Mouse (Mus musculus) kidney, adult 11 months (tissue): ENCODE measurements at regions not wholly inside any gene's neighbourhood (a gene's known extent, or its start where the extent isn't known, plus 50 kb on each side); places are given as distances from the start of the nearest gene placed in this dataset.

ENCODE experiments used
- DNase-seq: peaks from one replicate; pipeline ENCODE4 v3.0.0; 2022

GRCm38 (mm10) chr3:35235772-35236171 lies 518.1 kb upstream of the Atp11b start:
- no peak for DNase-seq

GRCm38 (mm10) chr3:35237342-35237741 lies 516.6 kb upstream of the Atp11b start:
- no peak for DNase-seq

- no peak for DNase-seq
Observed at GRCm38 (mm10) chr3:35242349-35242748, 511.6 kb upstream of the Atp11b start.

DNA sequence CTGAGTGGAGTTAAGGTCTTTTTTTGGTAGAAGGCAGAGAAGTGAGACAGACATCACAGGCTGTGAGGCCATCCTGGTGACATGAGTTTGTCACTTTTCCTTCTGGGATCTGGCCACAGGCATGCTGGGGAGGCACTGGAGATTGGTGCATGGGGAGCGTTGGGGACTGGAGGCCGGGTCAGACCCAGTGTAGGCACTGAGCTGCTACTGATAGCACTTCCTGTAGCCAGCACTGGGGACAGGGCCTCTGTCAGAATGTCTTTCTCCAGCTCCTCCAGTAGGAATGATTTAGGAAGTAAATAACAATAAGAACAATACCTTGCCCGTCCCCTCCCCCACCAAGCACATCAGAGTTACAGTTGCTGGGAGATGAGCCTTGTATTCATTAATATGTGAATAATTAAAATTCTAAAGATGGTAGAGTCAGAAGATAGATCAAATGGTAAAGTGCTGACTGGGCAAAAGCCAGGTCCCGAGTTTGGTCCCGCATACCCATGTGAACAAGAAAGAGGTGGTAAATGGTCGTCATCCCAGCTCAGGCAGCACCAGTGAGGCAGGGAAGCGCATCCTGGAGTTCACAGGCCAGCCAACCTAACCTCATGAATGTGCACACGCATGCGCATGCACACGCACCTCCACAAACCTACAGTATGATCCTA lies 510.9 kb upstream of the Atp11b start:
- no peak for DNase-seq

GRCm38 (mm10) chr3:35245003-35245402 lies 508.9 kb upstream of the Atp11b start:
- no peak for DNase-seq

DNA sequence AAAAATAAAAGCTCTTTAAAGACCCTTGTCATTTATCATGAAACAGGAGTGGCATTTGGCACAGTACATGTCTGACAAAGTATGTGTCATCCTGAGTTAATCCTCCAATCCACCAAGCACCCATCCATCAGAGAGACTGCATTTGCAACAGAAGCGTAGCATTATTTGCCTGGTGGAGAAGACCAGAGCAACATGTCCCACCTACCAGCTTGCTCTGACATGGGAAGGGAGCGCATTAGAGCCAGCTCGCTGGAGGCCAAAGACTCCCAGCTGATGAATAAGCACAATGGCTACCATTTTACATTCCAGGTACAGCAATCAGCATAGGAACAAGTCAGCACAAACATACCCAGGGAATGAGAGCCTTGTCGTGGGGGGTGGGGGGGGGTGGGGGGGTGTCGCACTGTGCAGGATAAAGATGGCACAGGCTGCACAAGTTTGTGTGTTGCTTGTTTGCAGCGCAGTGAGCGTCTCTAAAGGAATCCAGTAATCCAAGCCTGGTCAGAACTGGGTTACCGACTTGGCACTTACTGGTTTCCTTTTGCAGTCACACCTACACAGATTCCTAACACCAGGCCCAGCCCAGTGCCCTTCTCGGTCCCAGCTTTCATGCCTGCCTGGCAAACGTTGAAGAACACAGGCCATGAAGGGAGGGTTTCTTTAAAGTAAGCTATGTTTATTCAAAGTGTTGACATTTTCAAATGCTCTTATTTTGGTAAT lies 507.8 kb upstream of the Atp11b start:
- no peak for DNase-seq

- no peak for DNase-seq
Observed at GRCm38 (mm10) chr3:35249160-35249559, 504.7 kb upstream of the Atp11b start.

DNA sequence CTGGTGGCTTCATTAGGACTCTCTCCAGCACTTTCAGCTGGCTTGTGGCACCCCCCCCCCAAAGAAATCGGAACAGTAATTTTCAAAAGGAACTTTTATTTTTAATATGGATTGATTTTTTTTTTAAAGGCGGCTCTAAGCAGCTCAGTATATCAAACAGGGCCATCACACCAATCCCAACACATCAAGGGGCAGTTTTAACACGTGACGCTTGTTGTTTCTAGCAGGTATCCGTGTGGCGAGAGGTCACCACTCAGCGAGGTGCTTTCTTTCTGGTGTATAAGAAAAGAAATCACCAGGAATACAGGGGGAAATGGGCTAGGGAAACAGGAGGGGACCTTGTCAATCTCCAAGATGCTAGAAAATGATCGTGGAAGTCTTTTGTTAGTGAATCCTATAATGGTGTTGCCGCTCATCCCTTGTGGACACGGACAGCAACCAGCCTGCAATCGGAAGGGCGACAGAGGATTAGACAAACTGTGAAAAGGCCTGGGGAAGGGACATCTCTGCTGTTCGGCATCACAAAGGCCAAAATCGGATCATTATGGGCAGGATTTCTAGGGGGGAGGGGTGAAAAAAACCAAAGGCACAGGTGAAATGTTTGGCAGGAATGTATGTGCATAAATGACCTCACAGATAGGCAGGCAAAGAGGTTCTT lies 503.7 kb upstream of the Atp11b start:
- no peak for DNase-seq

- DNase-seq, result no peak
Observed at GRCm38 (mm10) chr3:35253861-35254260, 500.0 kb upstream of the Atp11b start.

DNA sequence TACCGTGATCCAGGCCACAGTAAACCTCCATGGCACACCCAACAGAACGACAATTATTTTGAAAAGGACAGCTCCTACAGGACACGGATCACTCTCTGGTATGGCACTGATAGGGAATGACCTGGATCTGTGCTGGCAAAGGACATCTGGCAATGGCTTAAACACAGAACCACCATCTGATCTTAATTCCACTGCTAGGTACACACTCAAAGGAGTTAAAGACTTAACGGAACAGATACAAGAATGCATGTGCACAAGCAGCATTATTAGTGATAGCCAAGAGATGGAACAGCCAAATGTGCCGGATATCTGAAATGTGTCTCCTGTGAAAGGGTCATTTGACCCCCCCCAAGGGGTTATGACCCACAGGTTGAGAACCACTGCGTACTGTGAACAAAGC lies 493.0 kb upstream of the Atp11b start:
- no peak for DNase-seq

- no peak for DNase-seq
Observed at GRCm38 (mm10) chr3:35268949-35269348, 485.0 kb upstream of the Atp11b start.

GRCm38 (mm10) chr3:35269977-35270880 lies 483.7 kb upstream of the Atp11b start:
- no peak for DNase-seq

DNA sequence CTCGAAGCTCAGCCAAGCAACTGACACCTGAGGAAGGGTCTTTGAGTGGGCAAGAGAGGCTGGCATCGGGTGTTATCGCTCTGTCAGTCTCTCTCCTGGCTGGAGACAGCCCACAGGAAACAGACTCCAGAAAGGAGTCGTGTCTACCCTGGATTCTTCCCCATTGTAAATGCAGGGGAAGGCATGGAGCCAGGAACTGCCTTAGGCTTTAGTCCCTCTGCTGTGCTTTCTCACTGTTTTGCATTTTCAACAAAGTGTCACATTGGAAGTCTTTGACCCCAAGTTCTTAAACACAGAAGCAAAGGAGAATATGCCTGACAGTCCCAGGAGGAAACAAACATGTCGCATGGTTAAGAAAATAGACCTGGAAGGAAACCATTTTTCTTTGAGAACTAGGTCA lies 480.4 kb upstream of the Atp11b start:
- DNase-seq, result no peak

DNA sequence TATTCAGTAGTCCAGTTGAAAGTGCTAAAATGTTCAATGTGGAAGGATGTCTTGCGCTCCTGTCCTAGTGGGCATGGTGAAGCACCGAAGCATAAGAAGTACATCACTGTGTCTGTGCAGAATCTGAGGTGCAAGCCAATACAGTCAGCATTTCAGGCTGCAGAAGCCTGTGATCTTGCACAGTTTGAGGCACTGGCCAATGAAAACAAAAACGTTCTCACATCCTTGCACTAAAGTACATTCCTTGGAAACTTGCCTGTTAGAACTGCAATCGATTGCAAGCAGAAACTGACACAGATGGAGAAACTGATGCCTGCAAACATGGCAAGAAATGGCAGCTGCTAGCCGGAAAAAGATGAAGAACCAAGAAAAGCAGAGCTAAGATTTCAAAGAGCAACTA lies 472.9 kb upstream of the Atp11b start:
- no peak for DNase-seq

- no peak for DNase-seq
Observed at GRCm38 (mm10) chr3:35282106-35282505, 471.8 kb upstream of the Atp11b start.

DNA sequence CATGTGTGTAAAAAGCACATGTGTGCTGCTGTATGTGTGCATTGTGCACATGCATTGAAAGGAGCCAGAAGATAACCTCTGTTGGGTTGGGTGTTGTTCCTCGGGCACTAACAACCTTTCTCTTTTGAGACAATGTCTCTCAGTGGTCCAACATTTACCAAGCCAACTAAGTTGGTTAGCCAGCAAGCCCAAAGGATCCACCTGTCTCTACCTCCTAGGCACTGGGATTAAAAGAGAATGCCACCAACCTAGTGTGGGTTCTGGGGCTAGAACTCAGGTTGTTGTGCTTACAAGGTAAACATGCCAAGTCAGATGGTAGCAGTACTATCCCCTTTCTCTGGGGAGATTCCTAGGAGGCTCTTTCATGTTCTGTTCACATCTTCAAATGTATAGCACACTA lies 459.1 kb upstream of the Atp11b start:
- no peak for DNase-seq

- no peak for DNase-seq
Observed at GRCm38 (mm10) chr3:35295746-35296145, 458.2 kb upstream of the Atp11b start.

DNA sequence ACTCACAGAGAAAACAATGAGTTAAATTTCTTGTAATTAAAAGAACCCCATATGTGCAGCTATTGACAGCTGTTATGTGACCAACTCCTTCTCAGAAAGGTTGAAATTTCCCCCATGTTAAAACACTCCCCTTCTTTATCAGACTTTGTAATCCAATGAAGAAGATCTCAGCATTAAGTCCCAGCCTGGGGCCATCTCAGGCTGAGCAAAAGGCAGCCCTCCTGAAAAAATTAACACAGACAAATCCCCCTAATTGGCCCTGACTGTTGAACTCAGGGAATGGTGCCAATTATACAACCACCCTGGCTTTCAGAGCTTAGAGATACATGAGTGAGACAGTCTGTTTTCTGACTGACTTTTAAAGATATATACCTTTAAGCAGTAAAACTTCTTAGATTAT lies 454.9 kb upstream of the Atp11b start:
- DNase-seq, result no peak

DNA sequence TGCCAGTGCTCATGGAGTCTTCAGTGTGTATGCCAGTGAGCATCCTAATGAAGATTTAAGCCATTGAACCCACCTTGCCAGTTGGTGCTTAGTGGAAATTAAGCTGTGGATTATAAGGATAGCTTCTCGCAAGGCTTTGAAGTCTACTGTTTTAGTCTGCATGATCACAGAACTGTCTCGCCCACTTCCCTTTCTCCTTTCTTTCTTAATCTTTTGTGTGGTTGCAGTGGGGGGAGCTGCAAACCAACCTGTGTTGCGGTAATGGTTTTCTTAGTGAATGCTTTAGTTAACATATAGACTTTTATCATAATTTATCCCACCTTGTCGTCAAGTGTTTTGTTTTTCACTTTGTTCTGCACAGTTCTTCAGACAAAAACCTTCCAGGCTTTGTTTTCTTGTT lies 447.9 kb upstream of the Atp11b start:
- DNase-seq, result no peak

DNA sequence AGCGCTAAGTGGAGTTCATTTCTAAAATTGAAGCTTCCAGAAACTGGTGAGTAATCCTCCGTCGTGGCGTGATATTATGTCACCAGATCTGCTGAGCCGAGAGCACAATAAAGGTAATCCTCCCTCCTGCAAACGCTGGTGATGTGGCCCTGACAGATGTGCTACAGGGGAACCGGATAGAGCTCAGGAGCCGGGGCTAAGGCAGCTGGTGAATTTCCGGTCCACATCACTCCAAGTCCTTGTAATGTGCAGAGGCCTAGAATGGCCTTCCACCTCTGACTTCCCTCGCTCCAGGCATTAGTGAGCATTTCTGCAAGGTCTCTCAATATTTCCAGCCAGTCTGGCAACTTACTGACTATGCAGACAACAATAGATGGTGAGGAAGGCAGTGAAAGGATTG lies 439.7 kb upstream of the Atp11b start:
- DNase-seq, result no peak

DNA sequence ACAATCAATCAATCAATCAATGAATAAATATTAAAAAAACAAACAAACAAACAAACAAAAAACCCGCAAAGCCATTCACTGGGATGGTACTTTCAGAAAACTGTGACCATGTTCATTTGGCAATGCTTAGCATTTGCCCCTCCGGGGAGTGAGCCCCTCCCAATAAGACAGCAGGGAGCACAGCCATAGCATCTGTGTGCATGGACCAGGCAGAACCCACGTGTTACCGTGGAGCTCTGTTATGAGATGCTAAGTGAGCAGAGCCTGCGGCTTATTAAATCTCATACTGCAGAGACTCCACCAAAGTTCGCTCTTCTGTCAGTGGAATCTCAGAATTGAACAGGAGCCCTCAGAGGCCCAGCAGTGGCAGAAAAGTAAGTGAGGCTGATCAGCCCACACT lies 438.7 kb upstream of the Atp11b start:
- DNase-seq, result no peak

GRCm38 (mm10) chr3:35318348-35318747 lies 435.6 kb upstream of the Atp11b start:
- no peak for DNase-seq

DNA sequence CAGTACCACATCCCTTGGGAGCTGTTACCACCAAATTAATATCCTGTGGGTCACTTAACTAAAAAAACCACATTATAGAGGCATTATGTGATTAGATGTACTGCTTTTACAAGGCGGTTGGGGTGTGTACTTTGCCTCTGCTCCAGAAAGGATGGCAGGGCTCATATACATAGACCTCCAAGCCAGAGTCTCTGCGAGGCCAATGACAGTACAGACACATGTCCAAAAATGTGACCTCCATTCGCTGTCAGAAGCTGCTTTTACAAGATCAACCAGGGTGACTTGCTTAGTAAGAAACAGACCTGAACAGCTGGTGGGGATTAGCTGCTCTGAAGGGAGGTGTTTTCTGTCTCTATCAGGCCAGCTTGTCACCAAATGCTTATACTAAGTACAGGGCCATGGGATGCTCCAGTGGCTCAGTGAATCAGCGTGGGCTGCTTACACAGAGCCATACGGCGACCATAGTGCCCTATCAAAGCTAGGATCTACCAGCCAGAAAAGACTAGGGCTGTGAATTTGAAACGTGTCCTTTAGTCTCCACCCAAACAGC lies 433.0 kb upstream of the Atp11b start:
- DNase-seq, result no peak
